Mouse (Mus musculus) embryonic facial prominence, embryonic 15.5 days (tissue): ENCODE measurements around the gene Gabbr2. TPM values are rescaled to one million over a fixed set of nuclear protein-coding genes. Genes with fewer than 3 reads are reported as not detected.

Experiments
- ATAC-seq: fragments of 200-750 bp; cut with Nextera tagmentation; 2 replicates; pipeline ENCODE4 v1.8.0; 2017; ENCODE audit warnings: low read depth, moderate TSS enrichment; ENCODE audit not compliant: insufficient number of reproducible peaks, low FRiP score, low TSS enrichment
- H3K27ac ChIP-seq: fragments of 300-500 bp; sonication (generic); replicated peaks from 2 replicates; pipeline ENCODE4 v1.5.1; 2015; ENCODE audit warnings: mild to moderate bottlenecking, inconsistent platforms
- H3K27me3 ChIP-seq: fragments of 300-500 bp; sonication (generic); 2 replicates; pipeline ENCODE4 v1.6.1; 2015; ENCODE audit warnings: inconsistent platforms
- H3K36me3 ChIP-seq: fragments of 300-500 bp; sonication (generic); 2 replicates; pipeline ENCODE4 v1.6.1; 2015; ENCODE audit warnings: mild to moderate bottlenecking, inconsistent platforms
- H3K4me1 ChIP-seq: fragments of 300-500 bp; sonication (generic); 2 replicates; pipeline ENCODE4 v1.6.1; 2015; ENCODE audit warnings: inconsistent platforms
- H3K4me2 ChIP-seq: fragments of 300-500 bp; sonication (generic); replicated peaks from 2 replicates; pipeline ENCODE4 v1.6.1; 2015; ENCODE audit warnings: mild to moderate bottlenecking, inconsistent platforms
- H3K4me3 ChIP-seq: fragments of 300-500 bp; sonication (generic); replicated peaks from 2 replicates; pipeline ENCODE4 v1.5.1; 2015; ENCODE audit warnings: mild to moderate bottlenecking, inconsistent platforms
- H3K9ac ChIP-seq: fragments of 300-500 bp; sonication (generic); 2 replicates; pipeline ENCODE4 v1.6.1; 2015; ENCODE audit warnings: inconsistent platforms
- H3K9me3 ChIP-seq: fragments of 300-500 bp; sonication (generic); replicated peaks from 2 replicates; pipeline ENCODE4 v1.6.1; 2016; ENCODE audit warnings: inconsistent platforms
- WGBS: fragments of 180-500 bp; shearing (Covaris S2); methylation state at CpG from one replicate; pipeline ENCODE4 v1.1.7; 2015; 5-methylcytosine and 5-hydroxymethylcytosine counted together
- polyA plus RNA-seq: library from polyadenylated mRNA; unstranded; fragments of >200 nt; fragmentation: Nextera tagmentation; extraction: Ambion mirVana; gene quantifications from 2 replicates; pipeline ENCODE4 v1.2.1, GENCODE M21; 2015

Gabbr2 gene
- polyA plus RNA-seq, 1 experiment from 2014 or later: 0.27 TPM

DNA sequence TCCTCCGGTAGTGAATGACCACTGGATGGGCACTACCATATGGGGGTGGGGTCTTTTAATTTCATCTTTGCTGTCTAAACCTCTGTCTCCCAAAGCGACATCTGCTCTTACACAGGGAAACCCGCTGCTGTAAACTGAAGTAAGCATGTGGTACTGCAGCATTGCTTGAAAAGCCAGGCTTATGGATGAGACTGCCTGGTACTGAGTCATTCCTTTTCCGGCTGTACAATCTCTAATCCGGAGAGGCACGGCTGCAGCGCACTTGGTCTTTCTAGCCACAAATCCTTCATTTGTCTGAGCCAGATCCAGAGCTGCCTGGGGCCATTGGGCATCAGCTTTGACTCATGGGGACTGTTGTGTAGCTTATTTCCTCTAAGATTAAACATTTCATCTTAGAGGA lies 149.1 kb downstream of the Gabbr2 start:
- H3K36me3 ChIP-seq: no peaks in the 10 kb centered on the region
- no peaks in the 10 kb centered on the region for H3K27me3 ChIP-seq
- 83% methylated on average over 7 of the region's 7 CpGs for WGBS
- no peak overlapping the region for H3K9ac ChIP-seq
- ATAC-seq: no peak
- no peaks in the 10 kb centered on the region for H3K4me1 ChIP-seq
- no peaks in the 10 kb centered on the region for H3K9me3 ChIP-seq
- H3K4me3 ChIP-seq: no peak overlapping the region
- no peak overlapping the region for H3K4me2 ChIP-seq
- H3K27ac ChIP-seq: no peak overlapping the region

- Histone ChIP-seq H3K9me3 (no peaks in the 10 kb centered on the region), H3K9ac (no peak overlapping the region), H3K27ac (no peak overlapping the region), H3K4me3 (no peak overlapping the region), H3K27me3 (no peaks in the 10 kb centered on the region), H3K36me3 (no peaks in the 10 kb centered on the region), H3K4me2 (no peak overlapping the region), H3K4me1 (no peaks in the 10 kb centered on the region)
- ATAC-seq: no peak
- 82% methylated on average over 6 of the region's 6 CpGs for WGBS
Measured at GRCm38 (mm10) chr4:46840146-46840545, 151.5 kb downstream of the Gabbr2 start.

GRCm38 (mm10) chr4:46837362-46837761 lies 154.3 kb downstream of the Gabbr2 start:
- no peaks in the 10 kb centered on the region for H3K9me3 ChIP-seq
- 65% methylated on average over 7 of the region's 7 CpGs for WGBS

DNA sequence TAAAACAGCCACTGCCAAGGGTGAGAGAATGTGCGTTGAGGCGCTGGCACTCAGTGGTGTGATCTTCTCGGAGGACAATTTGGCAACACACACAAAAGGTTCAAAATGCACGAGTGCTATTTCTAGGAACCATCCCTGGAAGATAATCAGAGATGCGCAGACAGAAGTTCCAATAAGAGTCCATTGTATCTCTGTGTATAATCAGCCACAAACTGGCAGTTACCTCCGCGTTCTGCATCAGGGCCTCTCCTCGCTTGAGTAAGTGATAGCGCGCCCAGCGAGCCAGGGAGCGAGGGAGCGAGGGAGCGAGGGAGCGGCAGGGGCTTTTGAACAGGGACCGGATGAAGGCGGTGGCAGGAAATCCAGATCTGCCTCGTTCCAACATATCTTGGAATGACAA lies 155.6 kb downstream of the Gabbr2 start:
- H3K27me3 ChIP-seq: no peaks in the 10 kb centered on the region
- no peaks in the 10 kb centered on the region for H3K36me3 ChIP-seq
- WGBS: 66% methylated on average over 18 of the region's 18 CpGs
- H3K9ac ChIP-seq: no peak overlapping the region
- H3K4me3 ChIP-seq: no peak overlapping the region
- no peak for ATAC-seq
- no peak overlapping the region for H3K27ac ChIP-seq
- no peak overlapping the region for H3K4me2 ChIP-seq
- no peaks in the 10 kb centered on the region for H3K9me3 ChIP-seq
- H3K4me1 ChIP-seq: no peaks in the 10 kb centered on the region

More at GRCm38 (mm10) chr4:46837362-46837761, 154.3 kb downstream of the Gabbr2 start:
- H3K4me1 ChIP-seq: no peaks in the 10 kb centered on the region
- no peak overlapping the region for H3K9ac ChIP-seq
- H3K27me3 ChIP-seq: no peaks in the 10 kb centered on the region
- H3K27ac ChIP-seq: no peak overlapping the region
- H3K36me3 ChIP-seq: no peaks in the 10 kb centered on the region
- no peak overlapping the region for H3K4me2 ChIP-seq
- ATAC-seq: no peak
- no peak overlapping the region for H3K4me3 ChIP-seq

- Histone ChIP-seq H3K36me3 (no peaks in the 10 kb centered on the region), H3K27ac (no peak overlapping the region), H3K4me2 (no peak overlapping the region), H3K4me1 (no peaks in the 10 kb centered on the region), H3K4me3 (no peak overlapping the region), H3K9me3 (no peaks in the 10 kb centered on the region), H3K9ac (no peak overlapping the region), H3K27me3 (no peaks in the 10 kb centered on the region)
- no peak for ATAC-seq
- 95% methylated on average over 14 of the region's 14 CpGs for WGBS
Measured at GRCm38 (mm10) chr4:46835064-46835463, 156.6 kb downstream of the Gabbr2 start.

- Histone ChIP-seq H3K27ac (no peak overlapping the region), H3K4me3 (no peak overlapping the region), H3K9ac (no peak overlapping the region), H3K27me3 (no peaks in the 10 kb centered on the region), H3K4me2 (no peak overlapping the region), H3K9me3 (no peaks in the 10 kb centered on the region), H3K4me1 (no peaks in the 10 kb centered on the region), H3K36me3 (no peaks in the 10 kb centered on the region)
- no peak for ATAC-seq
- WGBS: 43% methylated on average over 12 of the region's 12 CpGs
Measured at GRCm38 (mm10) chr4:46832834-46833544, 158.7 kb downstream of the Gabbr2 start.

DNA sequence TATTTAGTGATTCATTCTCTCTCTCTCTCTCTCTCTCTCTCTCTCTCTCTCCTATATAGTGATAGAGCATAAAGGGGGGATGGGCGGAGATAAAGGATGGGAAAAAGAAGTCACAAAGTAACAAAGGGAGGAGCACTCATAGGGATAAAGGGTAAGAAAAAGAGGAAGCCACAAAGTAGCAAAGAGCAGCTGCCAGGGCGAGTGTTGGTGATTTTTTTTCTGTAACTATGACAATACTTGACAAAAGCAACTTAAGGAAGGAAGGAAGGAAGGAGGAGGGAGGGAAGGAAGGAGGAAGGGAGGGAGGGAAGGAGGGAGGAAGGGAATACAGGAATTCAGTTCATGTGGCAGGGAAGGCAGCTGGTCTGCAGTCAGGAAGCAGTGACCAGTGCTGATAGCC lies 162.0 kb downstream of the Gabbr2 start:
- no peaks in the 10 kb centered on the region for H3K27me3 ChIP-seq
- 65% methylated on average over 2 of the region's 2 CpGs for whole genome bisulfite sequencing
- peaks cover 5% of the 10 kb centered on the region for H3K4me1 ChIP-seq
- H3K36me3 ChIP-seq: no peaks in the 10 kb centered on the region
- no peak overlapping the region for H3K27ac ChIP-seq
- no peak overlapping the region for H3K4me3 ChIP-seq
- no peak for ATAC-seq
- H3K9me3 ChIP-seq: no peaks in the 10 kb centered on the region
- no peak overlapping the region for H3K9ac ChIP-seq
- H3K4me2 ChIP-seq: no peak overlapping the region

- Histone ChIP-seq H3K27ac (no peak overlapping the region), H3K9ac (no peak overlapping the region), H3K27me3 (no peaks in the 10 kb centered on the region), H3K4me1 (peaks cover 5% of the 10 kb centered on the region), H3K4me3 (no peak overlapping the region), H3K36me3 (no peaks in the 10 kb centered on the region), H3K9me3 (no peaks in the 10 kb centered on the region), H3K4me2 (no peak overlapping the region)
- no peak for ATAC-seq
- WGBS: 70% methylated on average over 5 of the region's 5 CpGs
Measured at GRCm38 (mm10) chr4:46828141-46828571, 163.5 kb downstream of the Gabbr2 start.

- H3K4me3 ChIP-seq: no peak overlapping the region
- H3K4me1 ChIP-seq: peaks cover 5% of the 10 kb centered on the region
- 46% methylated on average over 9 of the region's 9 CpGs for WGBS
- ATAC-seq: no peak
- no peaks in the 10 kb centered on the region for H3K36me3 ChIP-seq
- no peaks in the 10 kb centered on the region for H3K9me3 ChIP-seq
- no peak overlapping the region for H3K4me2 ChIP-seq
- no peak overlapping the region for H3K9ac ChIP-seq
- H3K27me3 ChIP-seq: no peaks in the 10 kb centered on the region
- H3K27ac ChIP-seq: no peak overlapping the region
Measured at GRCm38 (mm10) chr4:46827471-46827870, 164.2 kb downstream of the Gabbr2 start.

DNA sequence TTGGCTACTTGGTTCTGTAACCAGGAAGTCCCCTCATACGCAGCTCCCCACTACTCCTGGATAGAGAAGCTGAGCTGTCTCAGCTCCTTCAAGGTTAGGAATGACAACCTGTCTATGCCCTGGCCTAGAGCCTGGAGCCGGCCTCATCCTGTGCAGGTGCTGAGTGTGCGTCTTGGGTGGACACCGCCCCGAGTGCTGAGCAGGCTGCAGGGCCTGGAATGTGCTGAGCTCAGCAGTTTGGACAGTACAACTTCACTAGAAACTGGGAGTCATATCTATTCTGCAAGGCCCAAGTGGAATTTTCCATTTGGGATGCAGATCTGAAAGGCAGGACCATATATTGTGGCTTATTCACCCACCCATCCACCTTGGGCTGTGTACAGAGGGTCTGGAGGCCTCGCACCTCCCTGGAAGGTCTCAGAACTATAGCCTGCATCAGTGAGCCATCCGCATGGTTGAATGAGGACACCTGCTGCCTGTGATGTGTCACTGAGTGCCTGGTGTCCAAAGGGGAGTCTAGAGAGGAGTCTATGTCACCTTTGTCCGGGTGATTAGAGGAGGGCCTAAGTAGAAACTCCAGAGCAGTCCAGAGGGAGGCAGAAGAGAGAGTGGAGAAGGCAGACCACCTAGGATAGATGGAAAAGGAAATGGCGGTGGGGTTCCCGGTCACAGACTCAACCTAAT lies 165.7 kb downstream of the Gabbr2 start:
- ATAC-seq: no peak
- Histone ChIP-seq H3K27me3 (no peaks in the 10 kb centered on the region), H3K36me3 (no peaks in the 10 kb centered on the region), H3K4me2 (no peak overlapping the region), H3K4me1 (peaks cover 5% of the 10 kb centered on the region), H3K4me3 (no peak overlapping the region), H3K9me3 (no peaks in the 10 kb centered on the region), H3K9ac (no peak overlapping the region), H3K27ac (no peak overlapping the region)
- WGBS: 74% methylated on average over 10 of the region's 10 CpGs

DNA sequence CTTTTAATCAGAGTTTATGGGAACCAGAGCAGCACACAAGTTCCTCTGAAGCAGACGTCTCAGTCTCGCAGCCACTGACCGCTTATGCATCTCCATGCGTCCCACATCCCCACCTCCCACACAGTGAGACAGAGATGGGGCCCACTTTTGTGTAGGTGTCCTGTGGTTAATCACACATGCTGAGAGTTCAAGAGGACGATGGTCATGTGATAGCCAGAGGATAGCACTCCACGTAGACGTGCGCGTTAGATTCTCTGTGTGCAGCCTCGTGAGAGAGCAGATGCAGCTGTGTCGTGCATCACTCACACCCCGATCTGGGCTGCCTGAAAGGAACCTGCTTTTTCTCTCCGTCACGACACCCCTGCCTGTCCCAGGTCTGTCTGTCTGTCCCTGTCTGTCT lies 167.9 kb downstream of the Gabbr2 start:
- 79% methylated on average over 14 of the region's 14 CpGs for WGBS
- H3K9me3 ChIP-seq: no peaks in the 10 kb centered on the region
- no peaks in the 10 kb centered on the region for H3K36me3 ChIP-seq
- H3K4me1 ChIP-seq: peaks cover 5% of the 10 kb centered on the region
- no peaks in the 10 kb centered on the region for H3K27me3 ChIP-seq
- no peak for ATAC-seq
- no peak overlapping the region for H3K9ac ChIP-seq
- H3K4me2 ChIP-seq: no peak overlapping the region
- no peak overlapping the region for H3K27ac ChIP-seq
- H3K4me3 ChIP-seq: no peak overlapping the region

DNA sequence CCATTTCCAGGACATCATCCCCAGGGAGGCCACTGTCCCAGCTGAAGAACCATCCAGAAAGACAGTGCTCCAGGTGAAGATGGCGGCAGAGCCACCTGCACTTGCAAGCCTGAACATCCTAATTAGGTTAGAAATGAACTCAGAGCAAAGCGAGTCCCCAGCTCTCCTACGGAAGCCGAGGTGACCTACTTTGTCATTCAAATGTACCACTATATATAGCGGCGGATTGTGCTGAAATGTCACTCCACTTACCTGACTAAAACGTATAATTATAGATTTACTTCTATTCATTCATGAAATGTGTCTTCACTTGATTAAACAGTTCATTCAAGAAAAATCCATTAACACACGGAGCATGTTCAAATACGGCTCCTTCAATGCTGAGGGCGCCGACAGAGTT lies 170.0 kb downstream of the Gabbr2 start:
- H3K4me3 ChIP-seq: no peak overlapping the region
- no peak for ATAC-seq
- H3K9ac ChIP-seq: no peak overlapping the region
- WGBS: 77% methylated on average over 11 of the region's 11 CpGs
- no peaks in the 10 kb centered on the region for H3K36me3 ChIP-seq
- no peaks in the 10 kb centered on the region for H3K27me3 ChIP-seq
- H3K4me2 ChIP-seq: no peak overlapping the region
- no peaks in the 10 kb centered on the region for H3K9me3 ChIP-seq
- no peaks in the 10 kb centered on the region for H3K4me1 ChIP-seq
- H3K27ac ChIP-seq: no peak overlapping the region
